Mouse (Mus musculus): ENCODE results near the gene Wdr59. TPM values are rescaled to one million over a fixed set of nuclear protein-coding genes. Genes with fewer than 3 reads are reported as not detected.
A peak's percentile ranks its signal among the peaks of the same experiment; 100 is the strongest.

Gene Wdr59
- total RNA-seq, 2 experiments from 2014 or later = 23.9 to 25.5 TPM

DNA sequence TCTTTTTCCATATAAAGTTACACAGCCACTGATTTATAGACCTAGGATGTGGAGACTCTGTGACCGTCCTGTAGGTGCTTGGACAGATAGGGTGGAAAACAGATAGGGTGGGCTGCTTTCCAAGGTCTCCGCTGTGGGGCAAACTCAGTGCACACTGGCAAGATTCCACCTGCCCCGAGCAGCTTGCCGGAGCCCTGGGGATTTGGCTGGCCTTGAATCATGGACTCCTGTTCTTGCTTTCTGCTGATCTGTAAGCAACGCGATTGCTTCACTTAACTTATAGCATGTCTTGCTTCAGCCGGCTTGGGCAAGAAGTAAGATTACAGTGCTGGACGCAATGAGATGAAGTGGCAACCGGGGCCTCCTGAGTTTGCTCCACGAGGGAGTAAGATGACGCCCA, 97.7 kb downstream of the Wdr59 start:
- intact Hi-C loops (cut with DNase I) = no loop called here
- DNase-seq = peak; percentile 92

DNA sequence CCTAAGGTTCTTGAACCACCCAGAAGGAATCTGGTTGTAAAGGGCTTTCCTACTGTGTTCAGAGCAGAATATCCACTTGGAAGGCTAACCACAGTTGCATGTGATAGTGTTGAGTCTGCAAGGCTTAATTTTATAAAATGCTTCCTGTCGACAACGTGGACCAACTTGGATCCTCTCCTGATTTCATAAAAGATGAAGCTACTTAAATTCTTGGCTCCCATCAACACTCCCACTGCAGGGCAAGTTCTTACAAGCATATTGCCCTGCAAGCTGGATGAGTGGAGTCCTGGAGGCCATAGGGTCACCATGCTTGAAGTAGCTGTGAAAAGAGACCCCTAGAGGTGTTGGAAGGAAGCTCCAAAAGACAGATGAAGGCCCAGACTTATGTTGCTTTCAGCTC, 99.3 kb downstream of the Wdr59 start:
- intact Hi-C loops (cut with DNase I) = no loop called here
- no peak for DNase-seq

DNA sequence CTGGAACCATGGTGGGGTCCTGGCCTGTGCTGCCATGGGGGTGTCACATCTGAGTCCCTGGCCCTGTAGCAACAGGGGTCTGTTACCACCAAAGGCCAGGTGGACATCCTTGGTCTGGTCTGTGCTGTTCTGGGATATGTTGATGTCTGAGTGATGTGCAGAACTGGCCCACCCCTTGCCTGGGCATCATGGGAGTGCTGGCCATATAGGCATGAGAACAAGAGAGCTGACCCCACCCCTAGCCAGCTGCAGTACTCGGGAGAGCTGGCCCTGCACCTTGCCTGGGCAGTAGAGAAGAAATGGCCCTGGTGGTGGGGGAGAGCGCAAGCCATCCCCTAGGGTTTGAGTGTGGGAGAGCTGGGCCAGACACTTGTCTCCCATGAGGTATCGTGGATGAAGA, 102.7 kb downstream of the Wdr59 start:
- intact Hi-C loops (cut with DNase I) = no loop called here

DNA sequence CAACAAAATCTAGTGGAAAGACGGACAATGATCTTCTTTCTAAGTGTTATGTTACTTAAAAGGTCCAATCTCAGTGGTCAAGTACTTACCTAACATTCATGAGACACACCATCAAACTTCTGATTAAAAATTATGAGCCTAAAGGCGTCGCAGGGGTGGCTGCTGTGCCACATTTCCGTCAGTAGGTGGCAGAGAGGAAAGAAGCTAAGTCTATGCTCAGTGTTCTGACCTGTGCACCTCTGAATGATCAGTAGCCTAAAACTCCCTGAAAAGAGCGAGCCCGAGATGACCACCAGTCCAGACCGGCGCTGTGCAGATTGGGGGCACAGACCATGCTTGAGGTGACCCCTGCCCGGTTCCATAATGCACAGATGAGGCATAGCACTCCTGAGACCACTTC, 103.3 kb downstream of the Wdr59 start:
- peak; percentile 21 for DNase-seq
- intact Hi-C loops (cut with DNase I) = no loop called here

More for the DNA sequence above, 102.7 kb downstream of the Wdr59 start:
- no peak for DNase-seq

DNA sequence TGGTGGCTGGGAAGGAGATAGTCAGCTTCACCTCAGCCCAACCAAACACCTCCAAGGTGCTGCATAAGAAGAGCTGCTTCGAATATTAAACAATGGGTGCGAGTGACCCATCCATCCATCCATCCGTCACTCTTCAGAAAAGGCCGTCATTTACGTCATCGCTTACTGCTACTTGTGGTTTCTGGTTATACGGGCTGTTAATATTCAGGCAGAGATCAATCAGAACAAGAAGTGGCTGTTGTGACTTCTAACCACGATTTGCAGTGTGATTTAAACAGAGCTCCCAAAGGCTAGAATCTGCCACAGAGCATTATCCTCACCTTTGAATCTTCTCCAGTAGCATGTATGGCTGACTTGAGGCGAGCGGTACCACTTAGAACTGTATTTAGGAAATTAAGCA, 104.7 kb downstream of the Wdr59 start:
- no peak for DNase-seq
- intact Hi-C loops (cut with DNase I) = no loop called here

DNA sequence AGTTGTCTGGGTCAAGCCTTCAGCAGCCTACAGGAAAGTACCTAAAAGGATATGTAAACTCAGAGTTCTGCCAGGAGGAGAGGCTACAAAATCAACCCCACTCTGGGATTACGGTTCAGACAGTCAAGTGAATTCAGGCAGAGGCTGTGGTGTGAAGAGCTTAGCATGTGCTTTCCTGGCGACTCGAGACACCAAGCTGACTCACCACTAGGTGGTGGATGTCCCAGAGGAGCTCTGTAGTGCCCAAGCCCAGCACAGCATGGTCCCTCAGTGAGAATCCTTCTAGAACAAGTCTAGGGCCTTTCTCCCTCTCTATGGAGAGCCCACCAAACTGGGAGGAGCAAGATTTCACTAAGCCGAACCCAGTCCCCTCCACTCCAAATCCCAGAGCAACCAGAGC, 118.5 kb downstream of the Wdr59 start:
- DNase-seq = no peak
- intact Hi-C loops (cut with DNase I) = no loop called here

Small RNAs within 50 kb of the gene (microRNA-seq; reads per million reads assigned to microRNA genes)
- gene Mir1957b = not detected

Other genes with a start within 250 kb of the Wdr59 start
- 10 to 100 TPM; 18.2 to 18.7 TPM for gene Rfwd3, start 221.9 kb downstream of the Wdr59 start, total RNA-seq (2021)
- gene Mlkl, start 183.9 kb downstream of the Wdr59 start, total RNA-seq (2021) = under 1 TPM; 0.34 to 0.46 TPM
- gene Fa2h, start 128.3 kb downstream of the Wdr59 start, total RNA-seq (2021) = 1 to 10 TPM in 1 of 2 experiments, under 1 TPM in 1; 0.62 to 1.1 TPM
- gene Znrf1, start 14.0 kb upstream of the Wdr59 start, total RNA-seq (2021) = 100 to 1,000 TPM; 191 to 204 TPM
- gene Ldhd, start 108.3 kb upstream of the Wdr59 start, total RNA-seq (2021) = 1 to 10 TPM in 1 of 2 experiments, under 1 TPM in 1; 0.54 to 1.1 TPM
- gene Zfp1, start 121.3 kb upstream of the Wdr59 start, total RNA-seq (2021) = 10 to 100 TPM; 23.0 to 25.0 TPM
- not detected for gene Ctrb1, start 168.9 kb upstream of the Wdr59 start, total RNA-seq (2021)
- gene Bcar1, start 221.7 kb upstream of the Wdr59 start, total RNA-seq (2021) = 10 to 100 TPM; 58.2 to 59.7 TPM